Mouse (Mus musculus): ENCODE data around the gene Olfr1148. TPM values are rescaled to one million over a fixed set of nuclear protein-coding genes. Genes with fewer than 3 reads are reported as not detected.

Gene Olfr1148
- total RNA-seq (2021), result not detected

DNA sequence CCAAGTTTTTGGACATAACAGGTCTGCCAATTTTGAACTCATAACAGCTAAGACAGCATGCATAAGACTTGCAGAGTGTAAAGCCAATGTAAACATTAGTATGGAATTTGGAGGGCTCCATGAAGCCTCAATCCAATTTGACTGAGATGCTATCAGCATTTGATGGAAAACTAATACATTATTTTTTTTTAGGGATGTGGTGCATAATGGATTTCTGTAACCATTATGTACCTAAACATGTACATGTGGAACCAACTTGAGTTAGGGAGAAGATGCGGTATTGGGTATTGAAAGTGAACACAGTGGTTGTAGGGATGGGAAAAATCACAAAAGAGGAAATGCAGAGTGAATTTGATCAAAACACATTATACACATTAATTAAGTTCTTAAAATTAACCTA is at the start of gene Olfr1148:
Gene Olfr1148 (plus strand): TSS at position 301 of the 400 bp plus-strand sequence.
- DNase-seq, result no peak

DNA sequence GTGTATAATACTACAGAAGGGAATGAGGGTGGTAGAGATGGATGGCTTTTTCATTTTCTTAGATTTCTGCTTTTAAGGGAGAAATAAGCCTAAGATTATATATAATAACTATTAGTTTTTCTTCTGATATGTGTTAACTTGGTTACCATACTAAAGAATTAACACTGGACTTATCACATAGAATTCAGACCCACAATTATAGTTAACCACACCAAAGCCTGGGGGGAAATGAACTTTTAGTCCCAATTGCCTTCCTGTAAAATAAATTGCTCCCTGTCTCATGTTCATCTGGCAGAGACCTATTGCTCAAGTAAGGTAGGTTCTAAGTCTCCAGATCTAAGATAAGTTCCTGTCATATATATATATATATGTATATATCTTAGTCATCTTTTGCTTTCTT is 30.0 kb upstream of the Olfr1148 start, which contains the start of gene Olfr1143:
Gene Olfr1143 (plus strand): TSS at position 301 of the 400 bp plus-strand sequence.
- DNase-seq, result no peak

DNA sequence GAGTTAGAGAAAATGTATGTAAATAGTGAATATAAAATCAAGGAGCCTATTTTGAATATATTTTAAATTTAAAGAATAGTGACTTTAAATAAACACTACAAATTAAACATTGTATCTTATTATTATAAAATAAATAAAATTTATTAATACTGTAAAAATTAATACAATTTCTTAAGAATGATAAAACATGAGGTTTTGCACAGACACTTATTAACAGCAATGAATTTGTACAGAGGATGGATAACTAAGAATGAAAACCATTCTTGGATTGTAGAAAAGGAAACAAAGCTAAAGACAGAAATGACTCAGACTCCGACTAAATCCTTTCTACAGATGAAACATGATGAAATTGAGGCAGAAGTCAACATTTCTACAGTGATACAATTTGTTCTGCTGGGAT is 20.8 kb upstream of the Olfr1148 start, which contains the start of gene Olfr1145:
Gene Olfr1145 (plus strand): TSS at position 301 of the 400 bp plus-strand sequence.
- no peak for DNase-seq

DNA sequence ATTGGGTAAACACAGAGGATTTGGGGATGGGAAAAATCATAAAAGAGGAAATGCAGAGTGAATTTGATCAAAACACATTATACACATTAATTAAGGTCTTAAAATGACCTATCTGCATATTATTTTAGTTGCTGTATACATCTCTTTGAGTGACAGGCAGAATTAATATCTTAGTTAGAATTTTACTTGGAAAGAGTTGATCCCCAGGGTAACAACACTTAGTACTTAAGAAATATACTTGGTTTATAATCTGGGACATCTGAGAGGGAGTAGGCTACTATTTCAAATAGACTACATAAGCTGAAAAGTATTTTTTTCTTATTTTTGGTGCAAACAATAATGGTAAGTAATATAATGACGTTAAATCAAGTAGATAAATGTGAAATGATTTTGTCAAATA is 13.4 kb downstream of the Olfr1148 start, which contains the start of gene Olfr1150-ps1:
Gene Olfr1150-ps1 (plus strand): TSS at position 301 of the 400 bp plus-strand sequence.
- no peak for DNase-seq

DNA sequence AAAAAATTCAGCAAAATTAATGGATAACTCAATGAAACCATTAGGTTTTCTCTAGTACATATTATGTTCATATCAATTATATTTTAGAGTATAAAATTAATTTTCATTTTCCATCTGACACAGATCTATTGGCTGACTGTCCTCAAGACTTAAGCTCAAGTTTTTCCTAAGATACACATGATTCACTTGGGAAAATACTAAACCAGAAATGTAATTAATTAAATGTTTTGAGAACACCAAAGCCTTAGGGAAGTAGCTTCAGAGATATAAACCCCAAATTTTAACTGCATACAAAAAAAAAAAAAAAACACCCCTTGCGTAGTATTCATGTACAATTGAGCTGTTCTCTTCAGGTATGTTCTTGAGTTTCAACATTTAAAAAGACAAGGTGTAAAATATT is 25.2 kb downstream of the Olfr1148 start, which contains the start of gene Olfr1151:
Gene Olfr1151 (plus strand): TSS at position 301 of the 400 bp plus-strand sequence.
- no peak for DNase-seq

DNA sequence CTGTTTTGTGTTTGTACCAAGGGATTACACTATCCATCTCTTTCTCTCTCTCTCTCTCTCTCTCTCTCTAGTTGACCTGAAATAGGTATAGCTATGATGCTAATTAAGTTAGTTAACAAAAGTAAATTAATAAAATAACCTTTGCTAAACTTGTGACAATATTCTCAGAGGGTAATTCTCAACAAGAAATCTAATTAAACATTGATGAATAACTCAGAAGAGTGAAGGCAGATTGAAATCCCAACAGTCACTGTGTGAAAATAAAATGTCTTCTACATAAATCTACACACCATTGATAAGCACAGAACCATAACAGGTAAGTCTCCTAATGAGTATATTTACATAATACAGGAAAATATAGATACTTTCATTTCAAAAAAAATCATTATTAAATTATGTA is 35.9 kb downstream of the Olfr1148 start, which contains the start of gene Olfr1152:
Gene Olfr1152 (plus strand): TSS at position 301 of the 400 bp plus-strand sequence.
- no peak for DNase-seq

Other genes with a start within 250 kb of the Olfr1148 start
- not detected for gene Olfr1130, start 224.3 kb upstream of the Olfr1148 start, total RNA-seq (2021)
- gene Olfr1131, start 203.4 kb upstream of the Olfr1148 start, total RNA-seq (2021), result not detected
- gene Olfr1132, start 193.0 kb upstream of the Olfr1148 start, total RNA-seq (2021), result not detected
- not detected for gene Olfr1133, start 183.2 kb upstream of the Olfr1148 start, total RNA-seq (2021)
- gene Olfr1134, start 172.1 kb upstream of the Olfr1148 start, total RNA-seq (2021), result not detected
- gene Olfr1135, start 156.9 kb upstream of the Olfr1148 start, total RNA-seq (2021), result not detected
- not detected for gene Olfr1136, start 136.6 kb upstream of the Olfr1148 start, total RNA-seq (2021)
- not detected for gene Olfr1137, start 117.4 kb upstream of the Olfr1148 start, total RNA-seq (2021)
- gene Olfr1138, start 90.6 kb upstream of the Olfr1148 start, total RNA-seq (2021), result not detected
- gene Olfr1140, start 86.8 kb upstream of the Olfr1148 start, total RNA-seq (2021), result not detected
- not detected for gene Olfr1141, start 76.5 kb upstream of the Olfr1148 start, total RNA-seq (2021)
- not detected for gene Olfr152, start 51.0 kb upstream of the Olfr1148 start, total RNA-seq (2021)
- gene Olfr1143, start 29.9 kb upstream of the Olfr1148 start, total RNA-seq (2021), result not detected
- gene Olfr1145, start 20.7 kb upstream of the Olfr1148 start, total RNA-seq (2021), result not detected
- not detected for gene Olfr1150-ps1, start 13.5 kb downstream of the Olfr1148 start, total RNA-seq (2021)
- not detected for gene Olfr1151, start 25.3 kb downstream of the Olfr1148 start, total RNA-seq (2021)
- not detected for gene Olfr1152, start 36.0 kb downstream of the Olfr1148 start, total RNA-seq (2021)
- not detected for gene Olfr1153, start 64.4 kb downstream of the Olfr1148 start, total RNA-seq (2021)
- not detected for gene Olfr1154, start 74.6 kb downstream of the Olfr1148 start, total RNA-seq (2021)
- not detected for gene Olfr1155, start 114.6 kb downstream of the Olfr1148 start, total RNA-seq (2021)
- gene Olfr1156, start 122.6 kb downstream of the Olfr1148 start, total RNA-seq (2021), result not detected
- gene Olfr1157, start 137.8 kb downstream of the Olfr1148 start, total RNA-seq (2021), result not detected
- gene Olfr74, start 144.1 kb downstream of the Olfr1148 start, total RNA-seq (2021), result not detected
- gene Olfr1158, start 159.6 kb downstream of the Olfr1148 start, total RNA-seq (2021), result not detected
- gene Olfr1160, start 177.7 kb downstream of the Olfr1148 start, total RNA-seq (2021), result not detected
- gene Olfr1161, start 192.2 kb downstream of the Olfr1148 start, total RNA-seq (2021), result not detected
- gene Olfr73, start 207.2 kb downstream of the Olfr1148 start, total RNA-seq (2021), result not detected
- not detected for gene Olfr1162, start 220.6 kb downstream of the Olfr1148 start, total RNA-seq (2021)
- gene Olfr1163, start 241.3 kb downstream of the Olfr1148 start, total RNA-seq (2021), result not detected

Measured in heart, postnatal 4 days (tissue).